Mouse (Mus musculus) liver, postnatal 0 days (tissue): ENCODE measurements around the gene Rac2.

Source experiments
- CTCF ChIP-seq: sonication (generic); IDR thresholded peaks from 2 replicates; pipeline ENCODE4 v1.5.1; 2016; ENCODE audit warnings: antibody characterized with exemption, low read depth
- EP300 ChIP-seq: IDR thresholded peaks from 2 replicates; pipeline ENCODE4 v1.6.1; 2016; ENCODE audit warnings: antibody characterized with exemption, low read depth, mild to moderate bottlenecking

GRCm38 (mm10) chr15:78509297-78509899 lies 63.2 kb downstream of the Rac2 start:
- TF ChIP-seq CTCF (no peak), EP300 (no peak)
